Mouse (Mus musculus): ENCODE data around the gene C1qtnf1. TPM values are rescaled to one million over a fixed set of nuclear protein-coding genes. Genes with fewer than 3 reads are reported as not detected.
A peak's percentile ranks its signal among the peaks of the same experiment; 100 is the strongest.
"Not testable (repeated sequence)": the region's sequence is repeated elsewhere in the genome, so short reads cannot be mapped to it uniquely, and the experiment has no call there.

Gene C1qtnf1
- not detected in 2 replicates for total RNA-seq (2017)

- no peak; the same call in 1 of the 2 replicates for ATAC-seq (replicated peaks; ENCODE audit: low read depth, poor library complexity, severe bottlenecking)
Measured at GRCm38 (mm10) chr11:118427986-118428385, at the start of gene C1qtnf1. TSS of gene C1qtnf1 (plus strand) at chr11:118428203.

- ATAC-seq (replicated peaks; ENCODE audit: low read depth, poor library complexity, severe bottlenecking), result no peak
Measured at GRCm38 (mm10) chr11:118378656-118379055, 49.3 kb upstream of the C1qtnf1 start.

- peak; percentile 99 for ATAC-seq (replicated peaks; ENCODE audit: low read depth, poor library complexity, severe bottlenecking)
Measured at GRCm38 (mm10) chr11:118379251-118380009, 48.6 kb upstream of the C1qtnf1 start.

GRCm38 (mm10) chr11:118387816-118388215 is 40.2 kb upstream of the C1qtnf1 start:
- not testable (repeated sequence) for ATAC-seq (replicated peaks; ENCODE audit: low read depth, poor library complexity, severe bottlenecking)

GRCm38 (mm10) chr11:118393991-118394390 is 34.0 kb upstream of the C1qtnf1 start:
- ATAC-seq (replicated peaks; ENCODE audit: low read depth, poor library complexity, severe bottlenecking), result no peak

GRCm38 (mm10) chr11:118394538-118394937 is 33.5 kb upstream of the C1qtnf1 start:
- ATAC-seq (replicated peaks; ENCODE audit: low read depth, poor library complexity, severe bottlenecking), result no peak

GRCm38 (mm10) chr11:118397806-118398530 is 30.0 kb upstream of the C1qtnf1 start:
- no peak for ATAC-seq (replicated peaks; ENCODE audit: low read depth, poor library complexity, severe bottlenecking)

GRCm38 (mm10) chr11:118399891-118400565 is 28.0 kb upstream of the C1qtnf1 start:
- ATAC-seq (replicated peaks; ENCODE audit: low read depth, poor library complexity, severe bottlenecking), result peak; percentile 27

- ATAC-seq (replicated peaks; ENCODE audit: low read depth, poor library complexity, severe bottlenecking), result peak; percentile 45
Measured at GRCm38 (mm10) chr11:118400566-118400936, 27.5 kb upstream of the C1qtnf1 start.

- no peak for ATAC-seq (replicated peaks; ENCODE audit: low read depth, poor library complexity, severe bottlenecking)
Measured at GRCm38 (mm10) chr11:118401195-118401594, 26.8 kb upstream of the C1qtnf1 start.

- peak; percentile 77 for ATAC-seq (replicated peaks; ENCODE audit: low read depth, poor library complexity, severe bottlenecking)
Measured at GRCm38 (mm10) chr11:118401760-118402280, 26.2 kb upstream of the C1qtnf1 start, which contains the start of gene Lgals3bp. TSS of gene Lgals3bp (minus strand) at chr11:118402092.

- no peak for ATAC-seq (replicated peaks; ENCODE audit: low read depth, poor library complexity, severe bottlenecking)
Measured at GRCm38 (mm10) chr11:118403183-118403582, 24.8 kb upstream of the C1qtnf1 start.

- no peak for ATAC-seq (replicated peaks; ENCODE audit: low read depth, poor library complexity, severe bottlenecking)
Measured at GRCm38 (mm10) chr11:118403951-118404899, 23.8 kb upstream of the C1qtnf1 start.

GRCm38 (mm10) chr11:118405311-118405710 is 22.7 kb upstream of the C1qtnf1 start:
- ATAC-seq (replicated peaks; ENCODE audit: low read depth, poor library complexity, severe bottlenecking), result no peak

GRCm38 (mm10) chr11:118406521-118406920 is 21.5 kb upstream of the C1qtnf1 start:
- no peak for ATAC-seq (replicated peaks; ENCODE audit: low read depth, poor library complexity, severe bottlenecking)

GRCm38 (mm10) chr11:118407318-118407910 is 20.6 kb upstream of the C1qtnf1 start:
- ATAC-seq (replicated peaks; ENCODE audit: low read depth, poor library complexity, severe bottlenecking), result no peak

- ATAC-seq (replicated peaks; ENCODE audit: low read depth, poor library complexity, severe bottlenecking), result no peak
Measured at GRCm38 (mm10) chr11:118408051-118408740, 19.8 kb upstream of the C1qtnf1 start.
